Comparison of ENCODE assay signal across 11 mouse cellular contexts in the genomic region with DNA sequence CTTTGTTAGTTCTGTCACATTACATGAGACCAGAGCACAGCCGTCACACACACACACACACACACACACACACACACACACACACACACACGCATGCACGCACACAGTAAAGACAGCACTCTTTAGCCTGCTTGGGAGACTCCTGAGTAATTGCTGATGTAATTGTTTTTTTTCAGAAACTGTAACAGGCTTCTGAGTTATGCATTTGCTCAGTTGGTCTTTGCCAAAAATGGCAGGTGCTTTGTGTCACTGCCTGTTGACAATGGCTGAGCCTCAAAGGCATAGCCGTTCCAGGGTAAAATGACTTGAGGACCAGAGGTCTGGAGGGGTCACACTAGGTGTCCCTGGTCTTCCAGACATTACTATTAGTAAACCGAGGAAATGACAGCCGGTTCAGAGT. TPM values are rescaled to one million over a fixed set of nuclear protein-coding genes. Genes with fewer than 3 reads are reported as not detected.
A peak's percentile ranks its signal among the peaks of the same experiment; 100 is the strongest.
DNase-seq lines count a peak whose midpoint lies in the region; ATAC-seq lines count a peak whose summit lies in the region.
"Had no signal": no experiment of that assay in that cellular context is flagged by ENCODE, and none has a peak within 500 bp of the region (broad histone marks: within the 10 kb centered on the region; RNA-seq: fewer than 3 reads in every experiment).

No protein-coding gene starts in this region.

- H3K36me3 ChIP-seq in kidney, embryonic 14.5 days (ENCODE audit: control insufficient read depth, insufficient read depth, low read length) = no peaks in the 10 kb centered on the region
- H3K36me3 ChIP-seq in midbrain, embryonic 14.5 days (ENCODE audit: control insufficient read depth, insufficient read depth, low read length) = no peaks in the 10 kb centered on the region

- peak; percentile 74 for ATAC-seq in kidney, embryonic 14.5 days (ENCODE audit: low FRiP score, low TSS enrichment)
- ATAC-seq in midbrain, embryonic 14.5 days (ENCODE audit: low FRiP score, low TSS enrichment) = no peak
- ATAC-seq: Patski had no signal

- H3K27me3 ChIP-seq in kidney, embryonic 14.5 days (ENCODE audit: control insufficient read depth, insufficient read depth, low read length) = no peaks in the 10 kb centered on the region
- no peaks in the 10 kb centered on the region for H3K27me3 ChIP-seq in midbrain, embryonic 14.5 days (ENCODE audit: control insufficient read depth, insufficient read depth, low read length)
- H3K27me3 ChIP-seq: Patski had no signal

- H3K27ac ChIP-seq in kidney, embryonic 14.5 days (ENCODE audit: low read depth, low read length) = peak overlapping the region; percentile 43; the same call in 1 of the 2 replicates
- H3K27ac ChIP-seq in midbrain, embryonic 14.5 days (replicated peaks; ENCODE audit: low read depth, low read length) = no peak overlapping the region

- no peaks in the 10 kb centered on the region; the same call in 1 of the 2 replicates for H3K9me3 ChIP-seq in kidney, embryonic 14.5 days (ENCODE audit: control insufficient read depth, low read length)
- H3K9me3 ChIP-seq in midbrain, embryonic 14.5 days (ENCODE audit: control insufficient read depth, low read length) = no peaks in the 10 kb centered on the region
- H3K9me3 ChIP-seq: megakaryocyte, embryonic 14.5 days had no signal

- H3K4me3 ChIP-seq in kidney, embryonic 14.5 days (ENCODE audit: low read length) = no peak overlapping the region
- no peak overlapping the region for H3K4me3 ChIP-seq in midbrain, embryonic 14.5 days (replicated peaks; ENCODE audit: low read depth, low read length)
- H3K4me3 ChIP-seq: megakaryocyte, embryonic 14.5 days had no signal

- no peaks in the 10 kb centered on the region; the same call in 1 of the 2 replicates for H3K4me1 ChIP-seq in kidney, embryonic 14.5 days (ENCODE audit: control insufficient read depth, insufficient read depth, low read length)
- no peaks in the 10 kb centered on the region for H3K4me1 ChIP-seq in midbrain, embryonic 14.5 days (ENCODE audit: control insufficient read depth, insufficient read depth, low read length)
- H3K4me1 ChIP-seq: megakaryocyte, embryonic 14.5 days had no signal

- intact Hi-C loops in heart, postnatal 10 days (cut with DNase I) = no loop called here

- peak; percentile 44 for DNase-seq in adrenal gland, postnatal 14 days
- no peak for DNase-seq in adrenal gland, adult 2 months
- no peak for DNase-seq in kidney, adult 18-20 months
- DNase-seq in heart, postnatal 10 days = peak; percentile 81 to 82
- peak; percentile 37 to 59 for DNase-seq in lung, postnatal 4 days
- no peak for DNase-seq in embryo, embryonic 10.5 days (ENCODE audit: low spot score)
- no peak for DNase-seq in midbrain, embryonic 14.5 days
- DNase-seq: thymus, postnatal 14 days had no signal

- H3K4me2 ChIP-seq in kidney, embryonic 14.5 days (replicated peaks; ENCODE audit: low read depth, low read length) = no peak overlapping the region
- no peak overlapping the region for H3K4me2 ChIP-seq in midbrain, embryonic 14.5 days (ENCODE audit: low read length)

- WGBS in kidney, embryonic 14.5 days = 41% methylated on average over 6 of the region's 6 CpGs
- 74% methylated on average over 6 of the region's 6 CpGs for WGBS in midbrain, embryonic 14.5 days

- H3K9ac ChIP-seq in kidney, embryonic 14.5 days (ENCODE audit: low read depth, low read length) = no peak overlapping the region
- no peak overlapping the region for H3K9ac ChIP-seq in midbrain, embryonic 14.5 days (replicated peaks; ENCODE audit: low read length)

RNA-seq across cellular contexts. Expression of gene Adm, which starts 40.8 kb away (rescaled TPM):
- total RNA-seq in adrenal gland, postnatal 14 days (2021) = 17.3 and 18.6 TPM in 2 replicates
- total RNA-seq in adrenal gland, adult 2 months (2021) = 10 to 100 TPM; 12.0 to 31.5 TPM
- 11.7 and 25.1 TPM in 2 replicates for polyA plus RNA-seq in adrenal gland, adult 2 months (2012; rRNA removed)
- 4.2 and 5.0 TPM in 2 replicates for polyA plus RNA-seq in kidney, embryonic 14.5 days (2014; fragmentation: Nextera tagmentation; extraction: Ambion mirVana)
- 10 to 100 TPM; 13.8 to 15.7 TPM for total RNA-seq in heart, postnatal 10 days (2021)
- polyA plus RNA-seq in midbrain, embryonic 14.5 days (2014; fragmentation: Nextera tagmentation; extraction: Ambion mirVana) = 1.4 and 3.2 TPM in 2 replicates
- polyA plus RNA-seq: Patski had no signal

RNA-seq across cellular contexts. Expression of gene Sbf2, which starts 53.5 kb away (rescaled TPM):
- total RNA-seq in adrenal gland, postnatal 14 days (2021) = 51.9 and 52.1 TPM in 2 replicates
- total RNA-seq in adrenal gland, adult 2 months (2021) = 10 to 100 TPM; 42.6 to 43.8 TPM
- 7.3 and 8.0 TPM in 2 replicates for polyA plus RNA-seq in adrenal gland, adult 2 months (2012; rRNA removed)
- polyA plus RNA-seq in kidney, embryonic 14.5 days (2014; fragmentation: Nextera tagmentation; extraction: Ambion mirVana) = 29.6 and 44.6 TPM in 2 replicates
- total RNA-seq in heart, postnatal 10 days (2021) = 10 to 100 TPM; 58.8 to 64.6 TPM
- 73.5 and 77.4 TPM in 2 replicates for polyA plus RNA-seq in midbrain, embryonic 14.5 days (2014; fragmentation: Nextera tagmentation; extraction: Ambion mirVana)

Comparison
In these comparisons a context has a peak if more than half of its experiments do, and no peak if none do; other contexts are left out.
1. DNase-seq: peak in adrenal gland, postnatal 14 days (single experiment), heart, postnatal 10 days (2 of 2) and lung, postnatal 4 days (2 of 2); none in adrenal gland, adult 2 months (single experiment), kidney, adult 18-20 months (single experiment), embryo, embryonic 10.5 days (single experiment) and midbrain, embryonic 14.5 days (single experiment).